Mouse (Mus musculus): ENCODE data around the gene Nfkbil1. TPM values are rescaled to one million over a fixed set of nuclear protein-coding genes. Genes with fewer than 3 reads are reported as not detected.

Gene Nfkbil1
- total RNA-seq, 4 experiments from 2014 or later, result 8.2 to 9.4 (median 8.5) TPM

GRCm38 (mm10) chr17:35202442-35202841, 33.1 kb downstream of the Nfkbil1 start:
- no peak for DNase-seq (ENCODE audit: low spot score)

DNA sequence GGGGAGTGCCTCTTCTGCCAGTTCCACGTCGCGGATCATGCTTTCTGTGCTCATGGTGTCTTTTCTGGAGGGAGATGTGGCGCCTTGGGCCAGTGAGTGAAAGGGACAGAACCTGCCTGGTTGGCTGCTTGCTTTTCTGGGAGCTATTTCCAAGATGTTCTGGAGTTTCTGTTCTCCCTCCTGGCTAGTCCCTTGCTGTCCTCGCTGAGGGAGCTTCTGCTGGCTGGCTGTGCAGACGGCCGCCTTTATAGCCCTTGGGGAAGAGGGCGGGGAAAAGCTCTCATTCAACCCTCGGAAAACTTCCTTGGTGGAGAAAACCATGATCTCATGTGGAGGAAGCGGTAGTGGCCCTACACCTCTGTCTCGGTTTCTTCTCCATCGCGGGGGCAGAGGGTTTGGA, 33.8 kb downstream of the Nfkbil1 start, which contains the start of gene Tnf:
Gene Tnf, minus strand, starts transcription at position 221 of the 400 bp plus-strand sequence.
- peak; percentile 84 for DNase-seq (ENCODE audit: low spot score)

DNA sequence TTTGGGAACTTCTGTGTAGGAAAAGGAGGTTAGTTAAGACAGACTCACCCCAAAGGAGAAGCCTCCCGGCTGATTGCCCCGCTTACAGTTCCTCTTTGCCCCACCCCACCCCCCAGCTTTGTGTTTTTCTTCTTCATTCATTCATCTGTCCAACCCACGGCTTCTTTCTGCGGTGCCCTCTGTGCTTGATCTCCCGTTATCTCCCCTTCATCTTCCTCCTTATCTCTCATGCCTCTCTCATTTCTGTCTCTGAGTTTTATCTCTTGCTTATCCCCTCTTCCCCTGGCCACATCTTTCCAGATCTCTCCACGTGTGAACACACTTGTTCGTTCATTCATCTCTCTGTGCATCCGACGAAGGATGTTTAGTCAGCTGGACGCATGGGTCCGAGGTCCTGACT, 34.5 kb downstream of the Nfkbil1 start:
- DNase-seq (ENCODE audit: low spot score), result no peak

DNA sequence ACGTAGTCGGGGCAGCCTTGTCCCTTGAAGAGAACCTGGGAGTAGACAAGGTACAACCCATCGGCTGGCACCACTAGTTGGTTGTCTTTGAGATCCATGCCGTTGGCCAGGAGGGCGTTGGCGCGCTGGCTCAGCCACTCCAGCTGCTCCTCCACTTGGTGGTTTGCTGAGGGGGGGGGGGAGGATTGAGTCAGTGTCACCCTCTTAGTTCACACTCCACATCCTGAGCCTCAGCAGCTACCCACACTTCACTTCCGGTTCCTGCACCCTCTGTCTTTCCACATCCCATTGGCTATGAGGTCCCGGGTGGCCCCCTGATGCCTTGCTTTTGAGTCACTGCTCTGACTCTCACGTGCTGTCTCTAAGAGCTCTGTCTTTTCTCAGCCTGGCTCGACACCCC, 35.2 kb downstream of the Nfkbil1 start:
- DNase-seq (ENCODE audit: low spot score), result no peak

- DNase-seq (ENCODE audit: low spot score), result no peak
These were observed 36.6 kb downstream of the Nfkbil1 start for GRCm38 (mm10) chr17:35198946-35199345.

DNA sequence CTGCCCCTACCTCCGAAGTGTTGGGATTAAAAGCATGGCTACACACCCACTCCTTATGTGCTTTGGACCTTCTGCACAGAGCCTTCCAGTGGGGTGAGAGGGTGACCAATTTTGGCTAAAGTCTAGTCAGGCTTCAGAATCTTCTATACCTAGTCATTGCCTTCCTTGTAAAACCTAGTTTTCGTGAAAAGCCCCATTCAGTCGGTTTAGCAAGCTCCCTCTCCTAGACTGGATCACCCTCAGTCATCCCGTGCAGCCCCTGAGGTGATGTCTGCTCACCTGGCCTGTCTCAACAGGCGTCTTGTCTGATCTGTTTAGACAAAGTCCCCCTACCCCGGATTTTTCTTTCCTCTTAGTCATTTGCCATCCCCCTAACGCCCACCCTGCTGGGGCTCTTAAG, 37.6 kb downstream of the Nfkbil1 start:
- DNase-seq (ENCODE audit: low spot score), result no peak

- no peak for DNase-seq (ENCODE audit: low spot score)
These were observed 38.5 kb downstream of the Nfkbil1 start for GRCm38 (mm10) chr17:35197126-35197525.

DNA sequence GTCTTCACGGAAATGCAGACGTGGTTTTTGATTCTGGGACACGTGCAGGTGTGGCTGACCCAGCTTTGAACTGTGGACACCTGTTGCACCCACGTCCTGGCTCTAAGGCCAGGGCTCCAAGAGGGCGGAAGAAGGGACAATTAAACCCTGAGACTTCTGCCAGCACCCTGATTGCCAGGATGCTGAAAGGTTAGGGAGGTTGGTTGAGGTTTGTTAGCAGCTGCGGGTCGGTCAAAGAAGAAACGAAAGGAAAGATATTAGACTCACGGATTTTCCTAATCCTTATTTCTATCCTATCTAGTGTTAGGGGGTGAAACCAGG, 39.3 kb downstream of the Nfkbil1 start:
- no peak for DNase-seq (ENCODE audit: low spot score)

- no peak for DNase-seq (ENCODE audit: low spot score)
These were observed 39.8 kb downstream of the Nfkbil1 start for GRCm38 (mm10) chr17:35195631-35196320.

GRCm38 (mm10) chr17:35194844-35195630, 40.6 kb downstream of the Nfkbil1 start:
- DNase-seq (ENCODE audit: low spot score), result no peak

DNA sequence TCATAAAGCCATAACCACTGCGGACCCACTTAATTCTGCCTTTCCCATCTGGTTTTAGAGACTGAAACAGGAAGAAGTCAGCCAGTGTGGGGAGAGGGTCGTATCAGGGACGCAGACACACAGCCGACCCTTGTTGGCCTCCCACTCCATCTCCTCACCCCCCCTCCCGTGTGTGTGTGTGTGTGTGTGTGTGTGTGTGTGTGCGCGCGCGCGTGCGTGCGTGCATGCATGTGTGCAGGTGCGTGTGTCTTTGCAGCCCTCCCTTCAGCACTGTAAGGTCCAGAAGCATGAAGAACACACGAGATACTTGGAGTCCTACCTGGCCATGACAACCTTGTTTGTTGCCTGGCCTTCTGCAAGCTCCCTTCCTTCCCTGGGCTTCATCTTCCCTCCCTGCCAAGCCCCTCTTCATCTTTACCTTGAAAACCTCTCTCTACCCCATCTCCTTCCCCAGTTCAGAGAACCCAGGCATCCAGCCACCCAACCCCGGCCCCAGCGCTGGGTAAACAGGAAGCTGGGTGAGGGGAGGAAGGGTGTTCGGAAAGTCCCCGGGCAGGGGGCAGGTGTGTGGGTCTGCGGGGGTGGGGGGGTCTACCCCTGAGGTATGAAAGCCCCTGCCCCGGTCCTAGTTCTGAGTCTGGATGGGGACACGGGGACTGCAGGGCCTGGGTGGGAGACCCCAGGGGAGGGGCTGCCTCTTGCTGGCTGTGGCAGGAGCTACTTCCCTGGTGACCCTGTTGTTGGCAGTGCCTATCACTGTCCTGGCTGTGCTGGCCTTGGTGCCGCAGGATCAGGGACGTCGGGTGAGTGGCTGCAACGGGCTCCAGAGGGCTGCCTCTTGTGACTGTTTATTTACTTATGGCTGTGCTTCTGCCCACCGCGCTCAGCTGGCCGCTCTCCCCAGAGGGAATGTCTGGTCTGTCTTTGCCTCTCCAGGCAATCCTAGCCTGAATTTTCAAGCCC, 41.4 kb downstream of the Nfkbil1 start, which contains the start of gene Ltb:
Gene Ltb, plus strand, starts transcription at position 559 of the 963 bp plus-strand sequence.
- DNase-seq (ENCODE audit: low spot score), result no peak

- no peak for DNase-seq (ENCODE audit: low spot score)
These were observed 42.7 kb downstream of the Nfkbil1 start for GRCm38 (mm10) chr17:35192924-35193323.

- no peak for DNase-seq (ENCODE audit: low spot score)
These were observed 43.9 kb downstream of the Nfkbil1 start for GRCm38 (mm10) chr17:35191723-35192122.

GRCm38 (mm10) chr17:35190096-35190495, 45.5 kb downstream of the Nfkbil1 start:
- no peak for DNase-seq (ENCODE audit: low spot score)

GRCm38 (mm10) chr17:35189186-35189585, 46.4 kb downstream of the Nfkbil1 start:
- no peak for DNase-seq (ENCODE audit: low spot score)

DNA sequence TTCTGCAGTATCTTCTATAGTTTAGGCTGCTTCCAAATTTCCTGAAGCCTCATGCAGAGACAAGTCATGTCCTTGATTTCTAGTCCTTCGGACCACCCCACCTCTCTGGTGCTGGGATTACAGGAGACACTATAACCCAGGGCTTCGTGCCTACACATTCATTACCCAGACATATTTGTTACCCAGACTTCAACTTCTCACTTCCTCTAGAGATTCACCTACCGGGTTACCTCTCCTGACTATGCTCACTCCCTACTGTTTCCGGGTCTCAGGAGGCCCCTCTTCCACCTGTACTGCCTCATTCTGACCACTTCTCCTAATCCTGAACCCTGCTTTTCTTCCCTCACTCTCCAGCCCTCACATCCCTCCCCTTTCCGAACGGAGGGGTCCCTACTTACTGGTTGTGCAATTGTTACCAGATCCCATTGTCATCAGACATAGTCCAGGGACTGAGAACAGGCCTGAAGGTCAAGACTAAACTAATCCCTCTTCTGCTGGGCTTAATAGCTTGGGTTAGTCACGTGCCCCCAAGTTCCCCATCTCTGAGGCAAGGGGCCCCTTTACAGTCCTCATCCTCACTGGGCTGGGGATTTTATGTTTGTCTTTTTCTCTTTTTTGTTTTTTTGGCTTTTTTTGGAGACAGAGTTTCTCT, 47.5 kb downstream of the Nfkbil1 start, which contains the start of gene Lst1:
Gene Lst1, minus strand, starts transcription at position 481 of the 652 bp plus-strand sequence.
- no peak for DNase-seq (ENCODE audit: low spot score)

- no peak for DNase-seq (ENCODE audit: low spot score)
These were observed 48.2 kb downstream of the Nfkbil1 start for GRCm38 (mm10) chr17:35187345-35187744.

GRCm38 (mm10) chr17:35186681-35187080, 48.9 kb downstream of the Nfkbil1 start:
- DNase-seq (ENCODE audit: low spot score), result no peak

- peak; percentile 77 for DNase-seq (ENCODE audit: low spot score)
These were observed 49.7 kb downstream of the Nfkbil1 start for GRCm38 (mm10) chr17:35185639-35186611.

DNA sequence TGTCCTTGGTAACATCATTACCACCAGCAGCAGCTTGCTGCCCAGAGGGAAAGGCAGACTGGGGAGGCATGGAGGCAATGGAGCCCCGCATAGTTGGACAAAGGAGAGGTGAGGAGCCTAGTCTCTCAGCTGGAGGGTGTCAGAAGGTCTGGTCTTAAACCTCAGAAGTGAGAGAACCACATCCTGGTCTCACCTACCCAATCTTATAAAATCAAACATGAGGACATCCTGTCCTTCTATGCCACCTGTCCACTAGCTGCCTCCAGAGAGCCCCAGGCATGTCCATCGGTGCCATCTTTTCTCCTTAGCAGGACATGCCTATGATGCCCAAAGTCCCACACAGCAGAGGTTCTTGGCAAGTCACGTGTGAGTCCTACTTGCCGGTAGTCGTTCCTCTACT, 55.5 kb downstream of the Nfkbil1 start:
- no peak for DNase-seq (ENCODE audit: low spot score)

Data from heart, adult 8-10 months (tissue).